Comparison of ENCODE assay signal across 1 mouse cellular context in the genomic region with DNA sequence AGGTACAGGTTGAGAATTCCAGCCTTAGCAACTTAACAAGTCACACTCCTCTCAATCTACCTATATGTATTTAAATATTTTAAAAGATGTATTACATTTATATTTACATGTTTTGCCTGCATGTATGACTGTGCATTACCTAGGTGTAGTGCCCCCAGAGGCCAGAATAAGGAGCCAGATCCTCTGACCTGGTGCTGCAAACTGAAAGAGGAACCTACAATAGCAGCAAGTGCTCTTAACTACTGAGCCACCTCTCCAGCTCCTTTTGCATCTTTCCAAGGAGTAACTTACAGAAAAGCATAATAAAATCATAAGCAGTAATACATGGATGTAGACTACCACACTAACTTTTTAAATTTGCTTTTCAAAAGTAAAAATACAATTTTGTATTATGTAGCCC.
TF ChIP-seq lines count a peak whose summit lies in the region.

No protein-coding gene starts in this region.

TF ChIP-seq in MEL, 35 proteins besides CTCF, POLR2A, EP300 and RAD21 (continued from another document):
- TF ChIP-seq MYB (IDR thresholded peaks at IDR 0.05; ENCODE audit: low read depth, low read length) (no peak), ZMIZ1 (IDR thresholded peaks at IDR 0.05; ENCODE audit: low read depth, low read length) (no peak), ZNF384 (IDR thresholded peaks at IDR 0.05; ENCODE audit: low read depth, low read length) (0 out of 2 replicates have a peak, but pooled peaks have one; percentile 12), KAT2A (conservative IDR thresholded peaks at IDR 0.05; ENCODE audit: low read depth, low read length) (no peak), CHD1 (IDR thresholded peaks at IDR 0.05; ENCODE audit: low read depth, low read length) (no peak), ELF1 (IDR thresholded peaks at IDR 0.05; ENCODE audit: low read depth, low read length) (no peak), MYC (IDR thresholded peaks at IDR 0.05; ENCODE audit: low read depth, low read length) (peak; percentile 61; the same call in 1 of the 2 replicates), TCF12 (IDR thresholded peaks at IDR 0.05; ENCODE audit: low read depth, low read length) (no peak), JUND (IDR thresholded peaks at IDR 0.05; ENCODE audit: low read depth, low read length) (no peak), BHLHE40 (IDR thresholded peaks at IDR 0.05; ENCODE audit: borderline replicate concordance, low read depth, low read length) (no peak), ETS1 (IDR thresholded peaks at IDR 0.05; ENCODE audit: low read depth, low read length) (0 out of 2 replicates have a peak, but pooled peaks have one; percentile 26), ZKSCAN1 (IDR thresholded peaks at IDR 0.05; ENCODE audit: low read depth, low read length) (no peak), USF1 (IDR thresholded peaks at IDR 0.05; ENCODE audit: low read depth, low read length) (no peak), TAL1 (IDR thresholded peaks at IDR 0.05; ENCODE audit: low read length) (no peak), POLR2AphosphoS2 (IDR thresholded peaks at IDR 0.05; ENCODE audit: low read length) (no peak), POLR2AphosphoS5 (IDR thresholded peaks at IDR 0.05; ENCODE audit: borderline replicate concordance, low read depth, low read length) (no peak), RCOR1 (IDR thresholded peaks at IDR 0.05; ENCODE audit: low read depth, low read length) (peak; percentile 20; the same call in 1 of the 2 replicates), TBP (IDR thresholded peaks at IDR 0.05; ENCODE audit: low read depth, low read length) (peak; percentile 65; the same call in 1 of the 2 replicates), SIN3A (IDR thresholded peaks at IDR 0.05; ENCODE audit: low read length) (peak; percentile 42), MAX (IDR thresholded peaks at IDR 0.05; ENCODE audit: low read length) (no peak), USF2 (IDR thresholded peaks at IDR 0.05; ENCODE audit: borderline replicate concordance in 1 of 2, insufficient read depth in 1 of 2, low read depth in 1 of 2, low read length in 2 of 2) (no peak), MXI1 (IDR thresholded peaks at IDR 0.05; ENCODE audit: low read depth, low read length) (peak; percentile 51; the same call in 1 of the 2 replicates), NELFE (IDR thresholded peaks at IDR 0.05; ENCODE audit: low read depth, low read length) (0 out of 2 replicates have a peak, but pooled peaks have one; percentile 29), CHD2 (IDR thresholded peaks at IDR 0.05; ENCODE audit: low read length) (no peak), NRF1 (IDR thresholded peaks at IDR 0.05; ENCODE audit: insufficient read depth, low read depth, low read length, poor library complexity, severe bottlenecking) (no peak), ZC3H11A (IDR thresholded peaks at IDR 0.05; ENCODE audit: low read depth, low read length) (no peak)
